Mouse (Mus musculus) cerebellum, adult 9-11 months (tissue): ENCODE data around the gene Zfp39.
"Not testable (repeated sequence)": the region's sequence is repeated elsewhere in the genome, so short reads cannot be mapped to it uniquely, and the experiment has no call there.

Experiments
- DNase-seq: peaks from one replicate; pipeline ENCODE4 v3.0.0; 2022

Gene Zfp39

GRCm38 (mm10) chr11:58918759-58919158, 14.7 kb upstream of the Zfp39 start:
- DNase-seq, result no peak

DNA sequence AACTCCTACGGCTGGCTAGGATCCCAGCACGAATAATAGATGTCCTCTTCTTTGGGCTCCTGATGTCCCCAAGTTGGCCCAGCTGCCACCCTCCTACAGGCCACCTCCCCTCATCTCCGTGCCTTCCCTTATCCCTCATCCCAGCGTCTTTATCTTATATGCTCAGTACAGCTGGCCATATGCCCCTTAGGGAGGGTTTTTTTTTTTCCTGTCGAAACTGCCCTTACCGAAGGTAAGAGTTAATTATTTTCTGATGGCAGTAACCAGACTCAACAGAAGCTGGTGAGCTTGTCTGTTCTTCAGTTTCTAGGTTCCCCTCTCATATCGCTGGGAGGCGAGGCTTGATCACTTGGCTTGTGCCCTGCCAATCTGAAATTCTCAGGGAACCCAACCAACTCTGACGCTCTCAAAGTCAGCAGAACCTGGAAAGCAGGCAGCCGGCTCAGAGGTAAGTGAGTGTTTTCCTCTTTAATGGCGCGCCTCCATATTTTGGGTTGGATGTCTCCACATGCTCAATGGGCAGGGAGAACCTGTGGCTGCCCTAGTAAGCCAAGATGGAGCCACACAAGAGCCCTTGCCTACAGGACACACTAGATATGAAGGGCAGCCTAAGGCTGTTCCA, 13.8 kb upstream of the Zfp39 start, which contains the start of gene Btnl10:
Gene Btnl10, plus strand, starts transcription at position 164 of the 622 bp plus-strand sequence.
- DNase-seq, result no peak

GRCm38 (mm10) chr11:58916879-58917744, 13.1 kb upstream of the Zfp39 start:
- DNase-seq, result no peak

DNA sequence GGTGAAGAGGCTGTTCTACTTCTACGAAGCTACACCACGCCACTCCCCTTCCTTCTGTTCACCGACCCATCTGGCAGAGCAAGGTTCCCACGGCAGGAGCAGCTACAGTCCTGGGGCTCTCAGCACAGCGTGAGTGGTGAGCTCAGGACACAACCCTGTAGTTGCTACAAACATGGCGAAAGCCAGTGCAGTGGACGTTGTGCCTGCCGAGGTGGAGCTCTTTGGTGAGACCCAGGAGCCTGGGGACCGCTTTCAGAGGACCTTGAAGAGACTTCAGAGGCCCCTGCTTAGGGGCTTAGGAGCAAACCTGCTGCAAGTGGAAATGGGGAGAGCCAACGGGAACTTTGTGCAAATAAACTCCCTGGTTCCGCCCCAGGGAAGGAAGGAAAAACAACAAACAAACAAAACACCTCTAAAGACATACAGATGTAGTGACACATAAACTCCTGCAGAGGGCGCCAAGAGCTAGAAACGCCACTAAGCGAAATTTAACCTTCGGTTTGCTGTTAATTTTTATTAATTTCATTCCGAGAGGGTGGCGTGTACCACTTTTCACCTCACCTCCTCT, 10.5 kb upstream of the Zfp39 start:
- DNase-seq, result peak; percentile 33

DNA sequence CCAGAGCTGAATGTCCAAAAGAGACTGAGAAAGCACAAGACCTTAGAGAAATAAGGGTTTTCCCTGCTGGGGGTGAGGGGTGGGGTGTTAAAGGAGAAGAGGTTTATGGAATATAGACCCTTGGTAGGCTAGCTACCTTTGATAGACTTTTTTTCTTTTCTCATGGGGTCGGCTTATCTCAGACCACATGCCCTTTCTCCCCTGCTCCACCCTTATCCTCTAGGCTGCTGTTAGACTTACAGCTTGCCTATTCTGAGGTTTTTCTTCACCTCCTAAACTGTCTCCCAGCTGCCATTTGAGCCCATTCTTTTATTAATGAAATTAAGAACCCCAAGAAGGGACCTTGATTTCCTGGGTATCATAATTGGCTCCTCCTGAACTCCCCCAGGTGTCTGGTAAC, 9.8 kb upstream of the Zfp39 start:
- no peak for DNase-seq

DNA sequence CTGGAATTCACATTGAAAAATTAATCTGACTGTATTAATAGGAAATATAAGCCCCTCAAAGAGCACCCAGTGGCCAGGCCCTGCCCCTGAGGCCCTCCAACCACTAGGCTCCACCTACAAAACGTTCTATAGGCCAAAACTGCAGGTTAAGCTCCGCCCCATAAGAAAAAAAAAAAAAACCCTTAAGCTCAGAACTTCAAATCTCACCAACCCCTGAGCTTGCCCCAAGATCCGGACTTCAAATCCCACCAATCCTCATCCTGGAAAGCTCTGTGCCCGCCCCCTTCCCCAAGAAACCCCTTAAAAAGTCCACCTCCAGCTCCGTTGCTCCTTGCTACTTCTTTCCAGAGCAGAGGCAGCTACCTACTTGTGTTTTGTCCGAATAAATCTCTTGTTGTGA, 813 bp upstream of the Zfp39 start:
- peak; percentile 50 for DNase-seq

GRCm38 (mm10) chr11:58904410-58904718, 339 bp upstream of the Zfp39 start:
- no peak for DNase-seq

DNA sequence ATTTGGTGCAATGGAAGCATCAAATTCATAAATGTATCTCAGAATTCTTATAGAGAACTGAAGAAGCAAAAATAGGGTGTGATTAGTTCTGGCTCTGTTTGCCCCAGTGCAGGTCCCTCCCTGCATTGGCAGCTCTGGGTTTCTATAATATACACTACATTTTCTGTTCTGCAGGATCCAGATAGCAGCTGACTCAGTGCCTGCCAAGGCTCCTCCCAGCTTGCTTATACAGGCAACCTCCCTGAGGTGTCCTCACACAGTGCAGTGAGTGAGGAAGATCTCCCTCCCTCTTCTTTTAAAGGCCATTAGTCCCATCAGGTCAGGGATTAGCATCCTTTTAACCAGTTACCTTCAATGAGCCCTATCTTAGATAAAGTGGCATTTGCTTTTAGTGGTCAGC, 2.9 kb downstream of the Zfp39 start:
- no peak for DNase-seq

GRCm38 (mm10) chr11:58897485-58897884, 6.5 kb downstream of the Zfp39 start:
- DNase-seq, result no peak

DNA sequence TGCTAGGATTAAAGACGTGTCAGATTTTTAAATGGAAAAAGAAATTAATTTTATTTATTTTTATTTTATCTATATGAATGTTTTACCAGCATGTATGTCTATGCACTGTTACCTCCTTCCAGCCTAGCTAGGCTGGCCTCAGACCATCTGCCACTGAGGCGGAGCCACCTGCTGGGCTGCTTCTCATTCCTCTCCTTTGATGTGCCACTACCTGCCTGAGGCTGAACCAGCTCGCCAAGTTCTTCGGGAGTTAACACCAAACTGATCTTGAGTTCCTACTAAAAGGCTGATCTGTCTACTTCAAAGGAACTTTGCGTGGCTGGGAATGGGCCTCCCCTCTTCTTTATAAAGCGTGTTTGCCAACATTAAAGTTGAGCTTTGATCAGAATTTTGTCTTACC, 9.6 kb downstream of the Zfp39 start:
- DNase-seq, result no peak

- DNase-seq, result no peak
These were observed 13.5 kb downstream of the Zfp39 start for GRCm38 (mm10) chr11:58890511-58890910.

- DNase-seq, result no peak
These were observed 20.3 kb downstream of the Zfp39 start for GRCm38 (mm10) chr11:58883756-58884155.

DNA sequence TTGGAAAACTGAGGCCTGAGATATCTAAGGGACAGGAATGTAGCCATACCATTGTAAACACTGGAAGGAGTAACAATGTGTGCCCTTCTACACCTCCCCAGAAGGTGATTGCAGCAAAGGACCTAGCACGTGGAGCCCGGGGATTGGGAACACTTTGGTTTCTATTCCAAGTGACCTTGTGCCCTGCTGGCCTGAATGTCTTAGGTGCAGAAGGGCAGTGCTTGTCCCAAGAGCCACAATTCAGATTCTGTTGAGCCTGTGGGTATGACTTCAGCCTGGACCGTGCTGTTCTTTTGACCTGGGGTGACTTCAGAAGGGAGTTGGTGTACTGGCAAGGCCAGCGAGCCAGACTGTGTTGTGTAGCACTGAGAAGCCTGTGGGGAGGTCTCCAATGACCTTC, 33.1 kb downstream of the Zfp39 start:
- DNase-seq, result no peak

- no peak for DNase-seq
These were observed 36.1 kb downstream of the Zfp39 start for GRCm38 (mm10) chr11:58867954-58868330.

DNA sequence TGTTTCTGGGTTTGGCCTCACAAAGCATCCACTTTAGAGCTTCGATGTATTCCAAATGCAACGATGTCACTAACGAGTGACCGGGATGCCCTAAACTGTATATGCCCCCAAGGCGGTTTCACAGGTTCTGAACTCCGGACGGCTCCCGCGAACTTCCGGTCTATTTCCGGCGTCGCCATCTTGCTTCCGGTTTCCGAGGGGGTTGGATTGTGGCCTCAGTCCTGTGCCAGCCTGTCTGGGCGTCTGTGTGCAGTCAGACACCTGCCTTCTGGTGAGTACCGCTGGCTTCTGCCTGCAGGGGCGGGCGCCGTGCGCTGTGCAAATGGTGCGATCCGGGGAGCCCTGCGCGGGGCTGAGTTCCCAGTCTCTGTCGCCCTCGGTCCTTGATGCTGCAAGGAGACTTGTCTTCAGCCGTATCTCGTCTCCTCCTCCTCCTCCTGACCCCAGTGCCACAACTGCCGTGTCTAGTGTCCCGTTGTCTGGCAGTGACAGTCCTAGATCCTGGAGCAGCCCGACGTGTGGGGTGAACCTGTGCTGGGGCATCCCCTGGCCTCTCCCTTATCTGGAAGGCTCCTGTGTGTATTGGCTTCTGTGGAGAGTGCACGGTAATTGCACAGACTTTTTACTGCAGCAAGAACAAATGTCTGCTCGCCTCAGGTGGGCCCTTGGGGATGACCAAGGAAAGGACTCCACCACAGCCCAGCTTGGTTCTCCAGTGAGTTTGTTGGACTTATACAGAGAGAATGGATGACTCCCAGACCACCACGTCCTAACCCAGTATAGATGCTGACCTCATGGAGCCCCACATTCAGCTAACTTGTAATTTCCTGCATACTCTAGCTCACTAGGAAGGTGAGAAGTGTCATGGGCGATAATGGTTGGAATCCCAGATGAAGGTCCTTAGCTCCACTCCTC, 36.7 kb downstream of the Zfp39 start, which contains the start of gene 2810021J22Rik:
Gene 2810021J22Rik, plus strand, starts transcription at position 178 of the 915 bp plus-strand sequence.
- DNase-seq, result peak; percentile 82

- no peak for DNase-seq
These were observed 43.3 kb downstream of the Zfp39 start for GRCm38 (mm10) chr11:58860744-58861143.

- DNase-seq, result no peak
These were observed 54.3 kb downstream of the Zfp39 start for GRCm38 (mm10) chr11:58849731-58850130.

- no peak for DNase-seq
These were observed 56.4 kb downstream of the Zfp39 start for GRCm38 (mm10) chr11:58847636-58848035.

GRCm38 (mm10) chr11:58846919-58847461, 57.0 kb downstream of the Zfp39 start, which contains the start of gene Gm12258:
Gene Gm12258 (plus strand): TSS chr11:58847158.
- peak; percentile 94 for DNase-seq

DNA sequence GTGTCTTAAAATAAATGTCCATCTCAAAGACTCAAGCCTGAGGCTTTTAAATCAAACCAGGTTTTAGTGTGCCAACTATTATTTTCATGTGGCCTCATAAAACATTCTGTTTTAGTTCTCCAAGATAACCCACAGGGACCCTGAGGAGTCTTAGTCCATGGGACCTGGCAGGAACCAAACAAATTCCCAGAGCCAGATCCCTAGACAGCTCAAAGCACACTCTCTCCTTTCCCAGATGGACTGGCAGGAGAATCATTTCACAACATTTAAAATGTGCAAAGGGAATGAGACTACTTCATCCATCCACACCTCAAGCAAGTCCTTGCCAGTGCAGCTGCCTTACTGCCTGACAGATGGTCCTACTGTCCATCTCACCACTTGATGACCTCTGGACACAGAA, 65.1 kb downstream of the Zfp39 start, which contains the start of gene Olfr311:
Gene Olfr311, plus strand, starts transcription at position 301 of the 400 bp plus-strand sequence.
- not testable (repeated sequence) for DNase-seq
